Mouse (Mus musculus): ENCODE measurements around the gene Tdp1. TPM values are rescaled to one million over a fixed set of nuclear protein-coding genes. Genes with fewer than 3 reads are reported as not detected.

Gene Tdp1
- polyA plus RNA-seq, 1 experiment from 2014 or later = 76.2 TPM

- Histone ChIP-seq H3K27ac (ENCODE audit: low read depth, low read length) (no peak overlapping the region), H3K27me3 (ENCODE audit: control insufficient read depth, insufficient read depth, low read length) (no peaks in the 10 kb centered on the region), H3K4me2 (ENCODE audit: low read depth) (no peak overlapping the region), H3K36me3 (ENCODE audit: control insufficient read depth, insufficient read depth, low read length) (no peaks in the 10 kb centered on the region), H3K4me1 (ENCODE audit: control insufficient read depth, insufficient read depth, low read length) (no peaks in the 10 kb centered on the region), H3K4me3 (ENCODE audit: low read depth, low read length) (no peak overlapping the region), H3K9ac (ENCODE audit: low read length) (no peak overlapping the region), H3K9me3 (ENCODE audit: control insufficient read depth, low read length) (no peaks in the 10 kb centered on the region)
- WGBS = 84% methylated on average over 9 of the region's 9 CpGs
- DNase-seq (ENCODE audit: low spot score) = no peak
- ATAC-seq (ENCODE audit: insufficient read depth, low FRiP score, low TSS enrichment) = no peak
These were observed 28.3 kb upstream of the Tdp1 start for GRCm38 (mm10) chr12:99856011-99856410.

GRCm38 (mm10) chr12:99858664-99859063 is 25.7 kb upstream of the Tdp1 start:
- DNase-seq (ENCODE audit: low spot score) (no peak), ATAC-seq (ENCODE audit: insufficient read depth, low FRiP score, low TSS enrichment) (no peak)
- H3K4me3 ChIP-seq (ENCODE audit: low read depth, low read length) = no peak overlapping the region
- H3K4me1 ChIP-seq (ENCODE audit: control insufficient read depth, insufficient read depth, low read length) = no peaks in the 10 kb centered on the region
- H3K4me2 ChIP-seq (ENCODE audit: low read depth) = no peak overlapping the region
- no peaks in the 10 kb centered on the region for H3K36me3 ChIP-seq (ENCODE audit: control insufficient read depth, insufficient read depth, low read length)
- WGBS = 94% methylated on average over 5 of the region's 5 CpGs
- no peak overlapping the region for H3K9ac ChIP-seq (ENCODE audit: low read length)
- no peaks in the 10 kb centered on the region for H3K9me3 ChIP-seq (ENCODE audit: control insufficient read depth, low read length)
- H3K27ac ChIP-seq (ENCODE audit: low read depth, low read length) = no peak overlapping the region
- H3K27me3 ChIP-seq (ENCODE audit: control insufficient read depth, insufficient read depth, low read length) = no peaks in the 10 kb centered on the region

- Histone ChIP-seq H3K27me3 (ENCODE audit: control insufficient read depth, insufficient read depth, low read length) (no peaks in the 10 kb centered on the region), H3K4me2 (ENCODE audit: low read depth) (no peak overlapping the region), H3K36me3 (ENCODE audit: control insufficient read depth, insufficient read depth, low read length) (no peaks in the 10 kb centered on the region), H3K9me3 (ENCODE audit: control insufficient read depth, low read length) (no peaks in the 10 kb centered on the region), H3K27ac (ENCODE audit: low read depth, low read length) (no peak overlapping the region), H3K9ac (ENCODE audit: low read length) (no peak overlapping the region), H3K4me3 (ENCODE audit: low read depth, low read length) (no peak overlapping the region), H3K4me1 (ENCODE audit: control insufficient read depth, insufficient read depth, low read length) (no peaks in the 10 kb centered on the region)
- DNase-seq (ENCODE audit: low spot score) = no peak
- WGBS = 83% methylated on average over 3 of the region's 3 CpGs
- ATAC-seq (ENCODE audit: insufficient read depth, low FRiP score, low TSS enrichment) = no peak
These were observed 24.8 kb upstream of the Tdp1 start for GRCm38 (mm10) chr12:99859391-99860100.

- Histone ChIP-seq H3K4me2 (ENCODE audit: low read depth) (no peak overlapping the region), H3K27ac (ENCODE audit: low read depth, low read length) (no peak overlapping the region), H3K9me3 (ENCODE audit: control insufficient read depth, low read length) (no peaks in the 10 kb centered on the region), H3K27me3 (ENCODE audit: control insufficient read depth, insufficient read depth, low read length) (no peaks in the 10 kb centered on the region), H3K4me3 (ENCODE audit: low read depth, low read length) (no peak overlapping the region), H3K9ac (ENCODE audit: low read length) (no peak overlapping the region), H3K36me3 (ENCODE audit: control insufficient read depth, insufficient read depth, low read length) (no peaks in the 10 kb centered on the region), H3K4me1 (ENCODE audit: control insufficient read depth, insufficient read depth, low read length) (no peaks in the 10 kb centered on the region)
- no peak for ATAC-seq (ENCODE audit: insufficient read depth, low FRiP score, low TSS enrichment)
- DNase-seq (ENCODE audit: low spot score) = no peak
- 88% methylated on average over 4 of the region's 4 CpGs for WGBS
These were observed 23.3 kb upstream of the Tdp1 start for GRCm38 (mm10) chr12:99860981-99861380.

GRCm38 (mm10) chr12:99864613-99865012 is 19.7 kb upstream of the Tdp1 start:
- H3K27me3 ChIP-seq (ENCODE audit: control insufficient read depth, insufficient read depth, low read length) = no peaks in the 10 kb centered on the region
- H3K4me1 ChIP-seq (ENCODE audit: control insufficient read depth, insufficient read depth, low read length) = no peaks in the 10 kb centered on the region
- no peak overlapping the region for H3K4me3 ChIP-seq (ENCODE audit: low read depth, low read length)
- no peaks in the 10 kb centered on the region for H3K36me3 ChIP-seq (ENCODE audit: control insufficient read depth, insufficient read depth, low read length)
- H3K27ac ChIP-seq (ENCODE audit: low read depth, low read length) = no peak overlapping the region
- ATAC-seq (ENCODE audit: insufficient read depth, low FRiP score, low TSS enrichment) = no peak
- H3K4me2 ChIP-seq (ENCODE audit: low read depth) = no peak overlapping the region
- no peak overlapping the region for H3K9ac ChIP-seq (ENCODE audit: low read length)
- no peaks in the 10 kb centered on the region for H3K9me3 ChIP-seq (ENCODE audit: control insufficient read depth, low read length)
- DNase-seq (ENCODE audit: low spot score) = no peak

- no peaks in the 10 kb centered on the region for H3K4me1 ChIP-seq (ENCODE audit: control insufficient read depth, insufficient read depth, low read length)
- 76% methylated on average over 1 of the region's 1 CpGs for WGBS
- no peak overlapping the region for H3K9ac ChIP-seq (ENCODE audit: low read length)
- H3K36me3 ChIP-seq (ENCODE audit: control insufficient read depth, insufficient read depth, low read length) = no peaks in the 10 kb centered on the region
- no peaks in the 10 kb centered on the region for H3K9me3 ChIP-seq (ENCODE audit: control insufficient read depth, low read length)
- DNase-seq (ENCODE audit: low spot score) = no peak
- no peaks in the 10 kb centered on the region for H3K27me3 ChIP-seq (ENCODE audit: control insufficient read depth, insufficient read depth, low read length)
- ATAC-seq (ENCODE audit: insufficient read depth, low FRiP score, low TSS enrichment) = no peak
- no peak overlapping the region for H3K4me2 ChIP-seq (ENCODE audit: low read depth)
- H3K4me3 ChIP-seq (ENCODE audit: low read depth, low read length) = no peak overlapping the region
- H3K27ac ChIP-seq (ENCODE audit: low read depth, low read length) = no peak overlapping the region
These were observed 15.5 kb upstream of the Tdp1 start for GRCm38 (mm10) chr12:99868821-99869220.

GRCm38 (mm10) chr12:99873443-99873842 is 10.9 kb upstream of the Tdp1 start:
- no peaks in the 10 kb centered on the region for H3K4me1 ChIP-seq (ENCODE audit: control insufficient read depth, insufficient read depth, low read length)
- ATAC-seq (ENCODE audit: insufficient read depth, low FRiP score, low TSS enrichment) (no peak), DNase-seq (ENCODE audit: low spot score) (no peak)
- no peak overlapping the region for H3K4me3 ChIP-seq (ENCODE audit: low read depth, low read length)
- 55% methylated on average over 3 of the region's 3 CpGs for WGBS
- H3K27me3 ChIP-seq (ENCODE audit: control insufficient read depth, insufficient read depth, low read length) = no peaks in the 10 kb centered on the region
- no peak overlapping the region for H3K9ac ChIP-seq (ENCODE audit: low read length)
- H3K27ac ChIP-seq (ENCODE audit: low read depth, low read length) = no peak overlapping the region
- no peak overlapping the region for H3K4me2 ChIP-seq (ENCODE audit: low read depth)
- no peaks in the 10 kb centered on the region for H3K36me3 ChIP-seq (ENCODE audit: control insufficient read depth, insufficient read depth, low read length)
- no peaks in the 10 kb centered on the region for H3K9me3 ChIP-seq (ENCODE audit: control insufficient read depth, low read length)

GRCm38 (mm10) chr12:99874609-99875008 is 9.7 kb upstream of the Tdp1 start:
- DNase-seq (ENCODE audit: low spot score) (no peak), ATAC-seq (ENCODE audit: insufficient read depth, low FRiP score, low TSS enrichment) (no peak)
- WGBS = 77% methylated on average over 6 of the region's 6 CpGs
- Histone ChIP-seq H3K27ac (ENCODE audit: low read depth, low read length) (no peak overlapping the region), H3K9me3 (ENCODE audit: control insufficient read depth, low read length) (no peaks in the 10 kb centered on the region), H3K4me2 (ENCODE audit: low read depth) (no peak overlapping the region), H3K4me1 (ENCODE audit: control insufficient read depth, insufficient read depth, low read length) (no peaks in the 10 kb centered on the region), H3K9ac (ENCODE audit: low read length) (no peak overlapping the region), H3K27me3 (ENCODE audit: control insufficient read depth, insufficient read depth, low read length) (no peaks in the 10 kb centered on the region), H3K36me3 (ENCODE audit: control insufficient read depth, insufficient read depth, low read length) (no peaks in the 10 kb centered on the region), H3K4me3 (ENCODE audit: low read depth, low read length) (no peak overlapping the region)

- Histone ChIP-seq H3K9me3 (ENCODE audit: control insufficient read depth, low read length) (no peaks in the 10 kb centered on the region), H3K27ac (ENCODE audit: low read depth, low read length) (no peak overlapping the region), H3K9ac (ENCODE audit: low read length) (peak overlapping the region; percentile 67), H3K4me1 (ENCODE audit: control insufficient read depth, insufficient read depth, low read length) (peaks cover 13% of the 10 kb centered on the region), H3K27me3 (ENCODE audit: control insufficient read depth, insufficient read depth, low read length) (no peaks in the 10 kb centered on the region), H3K4me3 (ENCODE audit: low read depth, low read length) (peak overlapping the region; percentile 78), H3K4me2 (ENCODE audit: low read depth) (peak overlapping the region; percentile 92), H3K36me3 (ENCODE audit: control insufficient read depth, insufficient read depth, low read length) (no peaks in the 10 kb centered on the region; the same call in 1 of the 2 replicates)
- WGBS = under 1% methylated on average over 38 of the region's 38 CpGs
- DNase-seq (ENCODE audit: low spot score) (peak; percentile 95), ATAC-seq (ENCODE audit: insufficient read depth, low FRiP score, low TSS enrichment) (peak; percentile 95)
These were observed 1.2 kb upstream of the Tdp1 start for GRCm38 (mm10) chr12:99883000-99883712.

Measured in neural tube, embryonic 11.5 days (tissue).